Mouse (Mus musculus) bone marrow macrophage, adult 2 months (primary cell): ENCODE data around the gene Serpinb1a.

ENCODE experiments used
- CTCF ChIP-seq: IDR thresholded peaks from 2 replicates; pipeline ENCODE4 v1.5.1; 2012; ENCODE audit warnings: low read depth, mild to moderate bottlenecking, low read length, moderate library complexity
- POLR2A ChIP-seq: IDR thresholded peaks from 2 replicates; pipeline ENCODE4 v1.6.1; 2012; ENCODE audit warnings: mild to moderate bottlenecking, low read depth, low read length, borderline replicate concordance

DNA sequence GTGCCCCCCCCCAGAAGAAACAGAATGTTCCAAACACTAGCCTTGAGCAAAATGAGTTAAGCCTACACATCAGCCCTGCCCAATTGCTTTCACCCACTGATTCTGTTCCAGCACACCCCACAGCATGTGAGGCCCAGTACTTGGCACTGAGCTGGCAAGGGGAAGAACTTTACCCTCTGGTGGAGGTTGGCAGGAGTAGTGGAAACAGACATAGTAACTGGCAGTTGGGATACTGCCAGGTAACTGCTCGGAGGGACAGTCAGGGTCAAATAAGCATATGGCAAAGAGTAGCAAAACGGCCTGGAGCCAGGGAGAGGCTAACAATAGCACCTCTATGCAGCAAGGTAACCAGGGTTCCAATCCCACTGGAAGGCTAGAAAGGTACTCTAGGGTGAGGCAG, 56.4 kb downstream of the Serpinb1a start:
- TF ChIP-seq POLR2A (no peak), CTCF (no peak)
